Mouse (Mus musculus): ENCODE results near the gene Ccdc90b.

DNA sequence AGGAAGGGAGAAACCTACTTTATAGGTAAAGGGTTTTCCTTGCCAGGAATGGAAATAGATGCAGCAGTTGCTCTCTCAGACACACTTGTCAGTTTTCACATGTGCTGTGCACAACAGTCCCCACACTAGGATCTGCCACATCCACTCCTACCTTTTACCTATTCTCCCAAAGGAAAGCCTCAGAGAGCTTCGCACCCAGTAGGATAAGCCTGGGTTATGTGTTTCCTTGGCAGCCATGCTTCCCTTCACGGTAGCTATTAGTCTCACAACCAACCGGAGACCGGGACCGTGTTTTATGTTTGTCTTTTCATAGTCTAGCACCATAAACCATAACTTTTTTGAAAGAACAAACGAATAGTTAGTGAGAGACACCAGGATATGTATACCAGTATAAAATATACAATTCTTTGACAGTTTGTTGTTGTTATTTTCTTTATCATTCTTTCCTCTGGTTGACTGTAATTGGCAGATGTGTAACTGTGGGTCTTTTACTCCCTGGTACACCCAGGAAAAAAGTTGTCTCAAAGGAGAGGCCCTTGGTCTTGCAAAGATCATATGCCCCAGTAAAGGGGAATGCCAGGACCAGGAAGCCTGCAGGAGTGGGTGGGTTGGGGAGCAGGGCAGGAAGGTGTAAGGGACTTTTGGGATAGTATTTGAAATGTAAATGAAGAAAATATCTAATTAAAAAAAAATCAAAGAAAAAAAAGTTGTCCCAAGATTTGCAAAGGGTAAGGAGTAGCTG is 10.5 kb upstream of the Ccdc90b start:
- no peak for TF ChIP-seq POLR2A (IDR thresholded peaks at IDR 0.05; ENCODE audit: low read depth, low read length)
- no peak for TF ChIP-seq CTCF (IDR thresholded peaks at IDR 0.05; ENCODE audit: borderline replicate concordance, insufficient read depth, low read length)

All from embryonic fibroblast, embryonic 13.5 days (primary cell).